17 mouse cellular contexts compared by ENCODE assay signal in genomic region chr1:37471179-37472148, GRCm38 (mm10). TPM values are rescaled to one million over a fixed set of nuclear protein-coding genes. Genes with fewer than 3 reads are reported as not detected.
DNase-seq lines count a peak whose midpoint lies in the region; ATAC-seq and TF ChIP-seq lines count a peak whose summit lies in the region.
"Had no signal": no experiment of that assay in that cellular context is flagged by ENCODE, and none has a peak within 500 bp of the region (broad histone marks: within the 10 kb centered on the region; RNA-seq: fewer than 3 reads in every experiment).

No protein-coding gene starts in this region.

- H3K9me3 ChIP-seq in kidney, postnatal 0 days (replicated peaks; ENCODE audit: low read length): no peaks in the 10 kb centered on the region
- no peaks in the 10 kb centered on the region for H3K9me3 ChIP-seq in kidney, embryonic 15.5 days (replicated peaks)
- H3K9me3 ChIP-seq in G1E (replicated peaks): peaks cover 4% of the 10 kb centered on the region
- H3K9me3 ChIP-seq: forebrain, embryonic 12.5 days; hindbrain, embryonic 15.5 days; neural tube, embryonic 13.5 days had no signal

- H3K27ac ChIP-seq in kidney, postnatal 0 days: no peak overlapping the region
- no peak overlapping the region for H3K27ac ChIP-seq in kidney, embryonic 15.5 days
- H3K27ac ChIP-seq in small intestine, adult 2 months (ENCODE audit: insufficient read depth, low read depth, low read length): no peak overlapping the region
- H3K27ac ChIP-seq: forebrain, embryonic 12.5 days; hindbrain, embryonic 15.5 days; neural tube, embryonic 13.5 days had no signal

- H3K36me3 ChIP-seq in kidney, postnatal 0 days (ENCODE audit: insufficient read depth, low read length): no peaks in the 10 kb centered on the region
- no peaks in the 10 kb centered on the region for H3K36me3 ChIP-seq in kidney, embryonic 15.5 days
- H3K36me3 ChIP-seq in G1E (replicated peaks): peaks cover 66% of the 10 kb centered on the region
- peaks cover 44% of the 10 kb centered on the region for H3K36me3 ChIP-seq in small intestine, adult 2 months (ENCODE audit: control insufficient read depth, insufficient read depth, low read length)
- H3K36me3 ChIP-seq: forebrain, embryonic 12.5 days; neural tube, embryonic 13.5 days had no signal

- no peak overlapping the region for H3K4me3 ChIP-seq in kidney, postnatal 0 days (replicated peaks; ENCODE audit: low read depth, low read length)
- no peak overlapping the region for H3K4me3 ChIP-seq in kidney, embryonic 15.5 days (replicated peaks)
- no peak overlapping the region; the same call in 1 of the 2 replicates for H3K4me3 ChIP-seq in G1E (ENCODE audit: low read depth, low read length)
- no peak overlapping the region for H3K4me3 ChIP-seq in small intestine, adult 2 months (ENCODE audit: low read depth, low read length)
- H3K4me3 ChIP-seq: forebrain, embryonic 12.5 days; hindbrain, embryonic 15.5 days; neural tube, embryonic 13.5 days had no signal

- TF ChIP-seq POLR2A in small intestine, adult 2 months (IDR thresholded peaks at IDR 0.05; ENCODE audit: low read depth, low read length): no peak

- H3K4me1 ChIP-seq in kidney, postnatal 0 days (replicated peaks; ENCODE audit: insufficient read depth, low read length): no peaks in the 10 kb centered on the region
- H3K4me1 ChIP-seq in kidney, embryonic 15.5 days: no peaks in the 10 kb centered on the region
- peaks cover 69% of the 10 kb centered on the region for H3K4me1 ChIP-seq in G1E (ENCODE audit: insufficient read depth, low read depth, low read length)
- H3K4me1 ChIP-seq in small intestine, adult 2 months (ENCODE audit: control insufficient read depth, insufficient read depth, insufficient read length, low read length): peaks cover 5% of the 10 kb centered on the region
- H3K4me1 ChIP-seq: forebrain, embryonic 12.5 days; hindbrain, embryonic 15.5 days; neural tube, embryonic 13.5 days had no signal

- no peak for ATAC-seq in kidney, postnatal 0 days (replicated peaks; ENCODE audit: low FRiP score, low read depth)
- no peak for ATAC-seq in kidney, embryonic 15.5 days (replicated peaks; ENCODE audit: low FRiP score)
- ATAC-seq in G1E (ENCODE audit: extremely low read depth, insufficient number of reproducible peaks, low FRiP score, poor library complexity, severe bottlenecking): 0 out of 2 replicates have a peak, but pooled peaks have one; percentile 17
- ATAC-seq: midbrain, embryonic 16.5 days had no signal

- 74% methylated on average over 6 of the region's 6 CpGs for WGBS in kidney, postnatal 0 days
- WGBS in kidney, embryonic 15.5 days: 81% methylated on average over 6 of the region's 6 CpGs
- 82% methylated on average over 6 of the region's 6 CpGs for WGBS in small intestine, adult 2 months

- H3K27me3 ChIP-seq in kidney, postnatal 0 days (ENCODE audit: insufficient read depth, low read length): no peaks in the 10 kb centered on the region
- no peaks in the 10 kb centered on the region for H3K27me3 ChIP-seq in kidney, embryonic 15.5 days
- no peaks in the 10 kb centered on the region for H3K27me3 ChIP-seq in G1E (ENCODE audit: insufficient read depth, low read length)
- H3K27me3 ChIP-seq in small intestine, adult 2 months (ENCODE audit: control insufficient read depth, insufficient read depth, low read length): no peaks in the 10 kb centered on the region
- H3K27me3 ChIP-seq: forebrain, embryonic 12.5 days; hindbrain, embryonic 15.5 days; neural tube, embryonic 13.5 days had no signal

- DNase-seq in kidney, postnatal 0 days (ENCODE audit: low spot score): peak; percentile 10
- peak; percentile 55 for DNase-seq in A20 (ENCODE audit: low read depth, low spot score)
- DNase-seq in G1E (ENCODE audit: low spot score): no peak
- no peak for DNase-seq in c-Kit-positive CD71-positive TER-119-positive erythroid progenitor cells, embryonic 14.5 days (ENCODE audit: low spot score)
- DNase-seq in adrenal gland, postnatal 4 days (ENCODE audit: low spot score in 2 of 2): no peak
- DNase-seq: cerebellum, adult 9-11 months; gastrocnemius, postnatal 14 days; heart, postnatal 10 days; kidney, postnatal 14 days; lung, postnatal 4 days; retina, postnatal 1 day had no signal

- H3K9ac ChIP-seq in kidney, postnatal 0 days (ENCODE audit: low read depth, low read length): no peak overlapping the region
- H3K9ac ChIP-seq in kidney, embryonic 15.5 days: no peak overlapping the region
- H3K9ac ChIP-seq: forebrain, embryonic 12.5 days; hindbrain, embryonic 15.5 days; neural tube, embryonic 13.5 days had no signal

- no peak overlapping the region for H3K4me2 ChIP-seq in kidney, postnatal 0 days (ENCODE audit: low read length)
- no peak overlapping the region for H3K4me2 ChIP-seq in kidney, embryonic 15.5 days
- H3K4me2 ChIP-seq: forebrain, embryonic 12.5 days; hindbrain, embryonic 15.5 days; neural tube, embryonic 13.5 days had no signal

- peak; percentile 54 for TF ChIP-seq CTCF in kidney, postnatal 0 days (IDR thresholded peaks at IDR 0.05; ENCODE audit: low read depth)
- no peak for TF ChIP-seq CTCF in G1E (IDR thresholded peaks at IDR 0.05; ENCODE audit: low read depth, low read length)
- TF ChIP-seq CTCF in small intestine, adult 2 months (IDR thresholded peaks at IDR 0.05; ENCODE audit: extremely low read depth, insufficient read length, insufficient replicate concordance, low read depth, low read length): peak; percentile 19; the same call in 1 of the 2 replicates

RNA-seq across cellular contexts. Expression of gene Unc50, which starts 41.5 kb away (rescaled TPM):
- polyA plus RNA-seq in kidney, postnatal 0 days (2015; fragmentation: Nextera tagmentation; extraction: Ambion mirVana): 168 and 175 TPM in 2 replicates
- polyA plus RNA-seq in kidney, embryonic 15.5 days (2015; fragmentation: Nextera tagmentation; extraction: Ambion mirVana): 128 and 140 TPM in 2 replicates
- total RNA-seq in G1E (2014; fragmentation: Nextera tagmentation) (39.7 and 57.1 TPM in 2 replicates), G1E (2017) (119 and 120 TPM in 2 replicates)
- polyA plus RNA-seq in G1E (2012): 44.7 and 45.2 TPM in 2 replicates
- polyA plus RNA-seq in small intestine, adult 2 months (2012; rRNA removed): 15.6 and 36.6 TPM in 2 replicates
- total RNA-seq in adrenal gland, postnatal 4 days (2021): 10 to 100 TPM; 78.9 to 80.4 TPM

RNA-seq across cellular contexts. Expression of gene Coa5, which starts 41.6 kb away (rescaled TPM):
- 39.2 and 42.5 TPM in 2 replicates for polyA plus RNA-seq in kidney, postnatal 0 days (2015; fragmentation: Nextera tagmentation; extraction: Ambion mirVana)
- 48.8 and 48.9 TPM in 2 replicates for polyA plus RNA-seq in kidney, embryonic 15.5 days (2015; fragmentation: Nextera tagmentation; extraction: Ambion mirVana)
- total RNA-seq in G1E (2014; fragmentation: Nextera tagmentation) (137 and 145 TPM in 2 replicates), G1E (2017) (117 and 124 TPM in 2 replicates)
- 18.9 and 24.7 TPM in 2 replicates for polyA plus RNA-seq in G1E (2012)
- 18.6 and 30.0 TPM in 2 replicates for polyA plus RNA-seq in small intestine, adult 2 months (2012; rRNA removed)
- total RNA-seq in adrenal gland, postnatal 4 days (2021): 10 to 100 TPM; 78.0 to 78.9 TPM

Comparison
In these comparisons a context has a peak if more than half of its experiments do, and no peak if none do; other contexts are left out.
1. DNase-seq: peak in kidney, postnatal 0 days (single experiment) and A20 (single experiment); none in G1E (single experiment), c-Kit-positive CD71-positive TER-119-positive erythroid progenitor cells, embryonic 14.5 days (single experiment) and adrenal gland, postnatal 4 days (0 of 2).